Mouse (Mus musculus): Measurements from ENCODE around the gene Dhps.
"Not testable (repeated sequence)": the region's sequence is repeated elsewhere in the genome, so short reads cannot be mapped to it uniquely, and the experiment has no call there.

Dhps gene

DNA sequence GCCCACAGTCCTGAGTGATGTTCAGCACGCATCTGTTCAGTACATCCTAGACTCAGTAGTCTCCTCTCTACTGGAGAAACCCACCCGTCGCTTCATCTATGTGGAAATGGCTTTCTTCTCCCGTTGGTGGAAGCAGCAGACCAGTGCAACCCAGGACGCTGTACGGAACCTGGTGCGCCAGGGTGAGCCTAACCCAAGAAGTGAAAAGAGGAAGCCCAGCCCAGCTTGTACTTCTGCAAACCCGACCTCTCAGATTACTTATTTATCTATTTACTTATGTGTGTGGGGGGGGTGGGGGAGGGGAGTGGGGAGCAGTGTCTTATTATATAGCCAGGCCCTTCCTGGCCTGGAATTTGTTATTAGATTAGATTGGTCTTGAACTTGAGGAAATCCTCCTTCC, 13.1 kb downstream of the Dhps start:
- in situ Hi-C loops (cut with MboI; ENCODE audit: unreplicated experiment in 2 of 2) = loop anchor here (10.0 to 25.0 kb wide), 5 partner anchors 210 to 1528 kb away; partner anchors contain the start of genes Abcc12 (in 1 of the 2), Lonp2 (in 1 of the 2), Orc6 (in 1 of the 2) and Vps35 (in 1 of the 2)

DNA sequence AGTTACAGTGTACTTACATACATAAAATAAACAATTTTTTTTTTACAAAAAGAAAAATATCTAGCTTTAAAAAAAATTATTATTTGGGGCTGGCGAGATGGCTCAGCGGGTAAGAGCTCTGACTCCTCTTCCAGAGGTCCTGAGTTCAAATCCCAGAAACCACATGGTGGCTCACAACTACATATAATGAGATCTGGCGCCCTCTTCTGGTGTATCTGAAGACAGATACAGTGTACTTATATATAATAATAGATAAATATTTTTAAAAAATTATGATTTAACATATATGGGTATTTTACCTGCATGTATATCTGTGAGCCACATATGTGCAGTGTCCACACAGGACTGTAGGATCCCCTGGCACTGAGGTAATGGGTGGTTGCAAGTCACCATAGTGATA, 14.7 kb downstream of the Dhps start:
- in situ Hi-C loops (cut with MboI; ENCODE audit: unreplicated experiment in 2 of 2) = loop anchor here (10.0 to 25.0 kb wide), 5 partner anchors 209 to 1526 kb away; partner anchors contain the start of genes Abcc12 (in 1 of the 2), Lonp2 (in 1 of the 2), Orc6 (in 1 of the 2) and Vps35 (in 1 of the 2)

DNA sequence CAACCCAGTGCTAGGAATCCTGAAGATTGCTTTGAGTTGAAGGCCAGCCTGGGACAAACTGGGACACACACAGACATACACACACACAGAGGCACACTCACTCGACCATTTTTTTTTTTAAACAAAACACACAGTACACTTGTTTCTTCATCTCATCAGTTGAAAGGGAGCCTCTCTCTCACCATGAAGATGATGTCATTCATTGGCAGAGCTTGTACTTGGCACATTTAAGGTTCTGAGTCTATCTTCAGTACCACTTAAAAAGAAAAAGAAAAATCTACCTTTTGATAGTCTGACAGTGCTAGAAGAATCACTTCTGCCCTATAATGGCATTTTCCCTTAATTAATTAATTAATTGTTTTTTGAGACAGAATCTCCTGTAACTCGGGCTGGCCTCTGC, 17.2 kb downstream of the Dhps start:
- in situ Hi-C loops (cut with MboI; ENCODE audit: unreplicated experiment in 2 of 2) = loop anchor here (10.0 to 25.0 kb wide), 5 partner anchors 206 to 1524 kb away; partner anchors contain the start of genes Abcc12 (in 1 of the 2), Lonp2 (in 1 of the 2), Orc6 (in 1 of the 2) and Vps35 (in 1 of the 2)

DNA sequence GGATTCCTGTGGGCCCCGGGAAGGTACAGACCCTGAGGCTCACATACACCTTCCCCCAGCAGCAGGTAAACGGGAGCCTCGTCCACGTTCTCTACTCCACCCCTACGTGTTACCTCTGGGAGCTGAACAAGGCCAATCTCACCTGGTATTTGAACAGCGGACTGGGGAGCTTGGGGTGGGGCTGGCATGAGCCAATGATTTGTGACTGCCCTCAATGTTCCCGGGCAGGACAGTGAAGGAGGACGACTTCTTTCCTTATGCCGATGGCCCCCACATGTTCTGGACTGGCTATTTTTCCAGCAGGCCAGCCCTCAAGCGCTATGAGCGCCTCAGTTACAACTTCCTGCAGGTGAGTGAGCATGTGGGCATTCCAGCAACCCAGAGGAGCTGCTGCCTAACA, 19.3 kb downstream of the Dhps start:
- in situ Hi-C loops (cut with MboI; ENCODE audit: unreplicated experiment in 2 of 2) = loop anchor here (25.0 kb wide), 4 partner anchors 321 to 1521 kb away; partner anchors contain the start of genes Abcc12 (in 1 of the 2) and Lonp2 (in 1 of the 2)

DNA sequence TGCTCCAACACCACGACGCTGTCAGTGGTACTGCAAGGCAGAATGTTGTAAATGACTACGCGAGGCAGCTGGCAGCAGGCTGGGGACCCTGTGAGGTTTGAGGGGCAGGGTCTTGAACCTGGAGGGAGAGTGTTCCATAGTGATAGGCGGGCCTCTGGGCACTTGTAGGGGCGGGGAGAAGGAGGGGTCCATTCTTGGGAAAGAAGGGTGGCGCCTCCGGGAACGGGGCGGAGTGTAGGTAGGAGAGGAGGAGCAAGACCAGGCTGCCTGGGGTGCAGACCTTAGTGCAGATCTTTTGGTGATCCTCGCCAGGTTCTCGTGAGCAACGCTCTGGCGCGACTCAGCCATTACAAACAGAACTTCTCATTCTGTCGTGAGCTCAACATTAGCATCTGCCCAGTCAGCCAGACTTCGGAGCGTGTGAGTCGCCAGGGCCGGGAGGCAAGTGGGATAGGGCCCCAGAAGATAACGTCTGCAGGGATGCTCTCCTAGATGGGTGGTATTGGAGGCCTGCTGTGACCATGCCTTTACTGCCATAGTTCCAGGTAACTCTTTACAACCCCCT, 20.1 kb downstream of the Dhps start:
- in situ Hi-C loops (cut with MboI; ENCODE audit: unreplicated experiment in 2 of 2) = loop anchor here (25.0 kb wide), 4 partner anchors 321 to 1521 kb away; partner anchors contain the start of genes Abcc12 (in 1 of the 2) and Lonp2 (in 1 of the 2)

DNA sequence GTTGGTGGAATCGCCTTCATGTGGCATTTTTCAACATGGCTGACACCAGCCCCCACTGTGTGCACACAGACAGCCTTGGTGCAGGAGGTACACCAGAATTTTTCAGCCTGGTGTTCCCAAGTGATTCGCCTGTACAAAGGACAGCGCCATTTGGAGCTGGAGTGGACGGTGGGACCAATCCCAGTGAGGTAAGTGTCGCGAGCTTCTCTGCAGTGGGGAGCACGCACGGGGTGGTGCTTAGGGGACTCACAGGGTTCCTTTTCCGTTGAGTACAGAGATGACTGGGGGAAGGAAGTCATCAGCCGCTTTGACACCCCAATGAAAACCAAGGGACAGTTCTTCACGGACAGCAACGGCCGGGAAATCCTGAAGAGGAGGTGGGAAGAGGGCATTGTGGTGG, 23.5 kb downstream of the Dhps start:
- in situ Hi-C loops (cut with MboI; ENCODE audit: unreplicated experiment in 2 of 2) = loop anchor here (25.0 kb wide), 4 partner anchors 317 to 1517 kb away; partner anchors contain the start of genes Abcc12 (in 1 of the 2) and Lonp2 (in 1 of the 2)

DNA sequence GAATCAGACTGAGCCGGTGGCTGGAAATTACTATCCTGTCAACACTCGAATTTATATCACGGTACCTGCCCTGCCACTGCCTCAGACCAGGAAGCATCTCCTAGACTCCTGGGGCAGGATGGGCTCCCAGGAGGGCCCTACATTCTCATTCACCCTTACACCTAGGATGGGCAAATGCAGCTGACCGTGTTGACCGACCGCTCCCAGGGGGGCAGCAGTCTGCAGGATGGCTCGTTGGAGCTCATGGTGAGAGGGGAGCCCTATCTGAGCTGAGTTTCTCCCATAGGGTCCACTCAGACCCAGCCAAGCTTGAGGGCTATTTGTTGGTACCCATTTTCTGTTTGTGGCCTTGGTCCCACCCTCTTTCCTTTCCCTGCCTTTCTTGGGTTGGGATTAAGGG, 24.0 kb downstream of the Dhps start:
- in situ Hi-C loops (cut with MboI; ENCODE audit: unreplicated experiment in 2 of 2) = loop anchor here (25.0 kb wide), 4 partner anchors 317 to 1517 kb away; partner anchors contain the start of genes Abcc12 (in 1 of the 2) and Lonp2 (in 1 of the 2)

DNA sequence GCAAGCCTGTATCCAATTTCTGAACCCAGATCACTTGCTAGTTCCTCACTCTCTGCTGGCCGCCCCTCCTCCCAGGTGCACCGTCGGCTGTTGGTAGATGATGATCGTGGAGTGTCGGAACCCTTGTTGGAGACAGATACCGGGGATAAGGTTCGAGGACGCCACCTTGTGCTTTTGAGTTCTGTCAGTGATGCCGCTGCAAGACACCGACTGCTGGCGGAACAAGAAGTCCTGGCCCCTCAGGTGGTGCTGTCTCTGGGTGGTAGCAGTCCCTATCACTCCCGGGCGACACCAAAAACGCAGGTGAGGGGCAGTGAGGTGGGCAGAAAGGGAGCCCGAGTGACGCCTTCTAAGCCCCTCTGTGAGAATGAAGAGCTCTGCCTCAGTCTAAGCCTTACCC, 24.6 kb downstream of the Dhps start:
- in situ Hi-C loops (cut with MboI; ENCODE audit: unreplicated experiment in 2 of 2) = loop anchor here (25.0 kb wide), 4 partner anchors 316 to 1516 kb away; partner anchors contain the start of genes Abcc12 (in 1 of the 2) and Lonp2 (in 1 of the 2)

DNA sequence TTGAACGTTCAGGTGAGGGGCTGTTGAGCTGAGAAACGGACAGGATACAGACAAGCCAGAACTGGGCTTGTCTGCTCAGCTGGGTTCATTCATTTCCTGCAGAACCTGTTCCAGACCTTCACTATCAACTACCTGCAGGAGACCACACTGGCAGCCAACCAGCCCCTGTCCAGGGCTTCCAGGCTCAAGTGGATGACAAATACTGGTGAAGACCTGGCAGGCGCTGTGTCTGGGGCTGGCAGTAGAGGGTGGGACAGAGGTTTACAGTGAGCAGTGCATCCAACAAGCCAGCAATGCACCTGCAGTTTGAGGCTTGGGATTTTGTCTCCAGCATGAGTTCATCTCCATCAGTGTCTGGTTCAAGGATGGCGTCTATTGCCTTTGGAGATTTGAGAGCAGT, 25.3 kb downstream of the Dhps start:
- in situ Hi-C loops (cut with MboI; ENCODE audit: unreplicated experiment in 2 of 2) = loop anchor here (25.0 kb wide), 4 partner anchors 315 to 1515 kb away; partner anchors contain the start of genes Abcc12 (in 1 of the 2) and Lonp2 (in 1 of the 2)

DNA sequence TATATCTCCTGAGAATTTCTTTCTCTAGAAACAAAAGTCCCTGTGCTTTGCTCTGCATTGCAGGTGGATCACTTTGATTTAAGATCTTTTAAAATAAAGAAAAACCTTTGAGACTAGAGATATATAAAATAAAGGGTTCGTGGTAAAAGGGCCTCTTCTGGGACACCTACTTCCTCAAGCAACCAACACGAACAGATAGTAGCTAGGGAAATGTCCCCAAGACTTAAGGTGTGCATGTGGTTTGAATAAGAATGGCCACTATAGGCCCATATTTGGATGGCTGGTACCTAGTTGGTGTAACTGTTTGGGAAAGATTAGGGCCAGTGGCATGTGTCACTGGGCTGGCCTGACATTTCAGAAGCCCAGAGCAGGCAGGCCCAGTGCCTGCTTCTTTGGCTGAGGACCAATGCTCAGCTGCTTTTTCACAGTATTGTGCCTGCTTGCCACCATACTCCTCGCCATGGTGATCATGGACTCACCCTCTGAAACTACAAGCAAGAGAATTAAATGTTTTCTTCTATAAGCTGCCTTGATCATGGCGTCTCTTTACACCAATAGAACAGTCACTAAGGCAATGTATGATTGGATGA, 28.6 kb downstream of the Dhps start:
- in situ Hi-C loops (cut with MboI; ENCODE audit: unreplicated experiment in 2 of 2) = no loop called here

DNA sequence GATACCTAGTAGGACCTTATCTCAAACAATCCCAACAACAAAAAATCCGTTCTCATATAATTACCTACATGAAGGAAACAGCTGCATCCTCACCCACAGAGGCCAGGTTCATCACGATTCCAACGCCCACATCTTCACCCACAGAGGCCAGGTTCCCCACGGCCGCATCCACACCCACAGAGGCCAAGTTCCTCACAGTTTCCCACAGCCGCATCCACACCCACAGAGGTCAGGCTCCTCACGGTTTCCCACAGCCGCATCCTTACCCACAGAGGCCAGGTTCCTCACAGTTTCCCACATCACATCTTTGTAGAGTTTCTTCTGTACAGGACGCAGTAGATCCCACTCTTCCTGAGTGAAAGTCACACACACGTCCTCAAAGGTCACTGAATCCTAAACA, 41.7 kb downstream of the Dhps start:
- in situ Hi-C loops (cut with MboI; ENCODE audit: unreplicated experiment in 2 of 2) = no loop called here

DNA sequence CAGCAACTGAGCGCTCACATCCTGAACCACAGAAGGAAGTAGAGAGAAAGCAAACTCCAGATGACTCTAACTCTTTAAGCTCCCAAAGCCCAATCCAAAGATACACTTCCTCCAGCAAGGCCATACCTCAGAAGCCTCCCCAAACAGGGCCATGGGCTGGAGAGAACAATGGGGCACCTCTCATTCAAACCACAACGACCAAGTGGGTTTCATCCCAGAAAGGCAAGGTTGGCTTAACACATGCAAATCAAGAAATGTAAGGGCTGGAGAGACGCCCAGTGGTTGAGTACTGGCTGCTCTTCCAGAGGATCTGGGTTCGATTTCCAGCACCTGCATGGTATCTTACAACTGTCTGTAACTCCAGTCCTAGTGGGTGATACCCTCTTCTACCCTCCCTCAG, 43.9 kb downstream of the Dhps start:
- in situ Hi-C loops (cut with MboI; ENCODE audit: unreplicated experiment in 2 of 2) = no loop called here

DNA sequence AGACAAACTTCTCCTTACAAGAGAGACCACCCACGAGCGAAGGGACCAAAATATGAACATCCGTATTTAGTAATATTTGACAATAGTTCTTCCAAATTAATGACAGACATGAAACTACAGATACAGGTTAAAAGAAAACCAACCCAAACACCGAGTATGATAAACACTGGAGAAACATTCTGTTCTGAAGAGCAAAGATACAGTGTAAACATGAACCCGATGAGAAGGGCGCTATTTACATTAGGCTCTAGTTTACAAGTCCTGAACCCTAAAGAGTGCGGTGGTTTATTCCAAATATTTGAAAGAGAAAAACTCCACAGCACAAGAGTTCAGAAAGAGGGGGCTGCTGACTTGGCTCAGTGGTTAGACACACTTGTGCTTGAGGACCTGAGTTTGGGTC, 45.4 kb downstream of the Dhps start:
- in situ Hi-C loops (cut with MboI; ENCODE audit: unreplicated experiment in 2 of 2) = no loop called here

DNA sequence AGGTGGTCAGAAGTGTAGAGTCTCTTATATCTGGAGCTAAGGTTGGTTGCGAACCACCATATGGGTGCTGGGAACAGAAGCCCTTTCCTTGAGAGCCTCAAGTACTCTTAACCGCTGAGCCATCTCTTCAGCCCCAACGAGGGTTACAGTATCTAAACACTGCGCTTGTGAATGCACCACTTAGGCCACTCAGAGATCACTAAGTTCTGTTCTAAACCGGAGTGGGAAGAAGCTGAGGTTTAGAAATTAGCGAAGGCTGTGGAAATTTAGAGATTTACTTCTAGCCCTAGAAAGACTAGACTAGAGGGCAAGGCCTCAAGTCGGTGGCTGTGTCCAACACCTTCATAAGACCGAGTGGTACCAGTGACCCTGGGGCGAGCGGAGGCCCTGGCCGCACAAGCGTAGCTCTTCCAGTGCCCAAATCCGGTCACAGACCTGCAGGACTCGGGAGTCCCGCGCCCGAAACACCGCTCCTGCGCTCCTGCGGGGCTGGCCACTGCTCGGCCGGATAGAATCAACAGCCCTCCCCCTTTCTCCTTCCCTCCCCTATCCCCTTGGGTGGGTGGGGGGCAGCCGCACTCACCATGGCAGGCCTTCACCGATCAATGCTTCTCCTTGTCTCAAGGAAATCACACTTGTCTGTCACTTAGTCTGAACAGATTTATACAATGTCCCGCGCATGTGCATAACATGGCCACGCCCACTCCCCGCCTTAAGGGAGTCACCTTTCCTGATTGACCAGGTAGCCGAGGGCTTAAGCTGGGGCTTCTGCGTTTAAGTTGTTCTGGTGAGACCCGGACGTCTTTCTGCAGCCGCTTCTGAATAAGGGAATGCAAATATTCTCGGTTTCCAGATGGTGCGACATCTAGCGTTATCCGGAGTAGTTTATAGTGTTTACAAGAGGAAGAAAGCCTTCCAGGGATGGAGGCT, 47.8 kb downstream of the Dhps start:
- in situ Hi-C loops (cut with MboI; ENCODE audit: unreplicated experiment in 2 of 2) = no loop called here

DNA sequence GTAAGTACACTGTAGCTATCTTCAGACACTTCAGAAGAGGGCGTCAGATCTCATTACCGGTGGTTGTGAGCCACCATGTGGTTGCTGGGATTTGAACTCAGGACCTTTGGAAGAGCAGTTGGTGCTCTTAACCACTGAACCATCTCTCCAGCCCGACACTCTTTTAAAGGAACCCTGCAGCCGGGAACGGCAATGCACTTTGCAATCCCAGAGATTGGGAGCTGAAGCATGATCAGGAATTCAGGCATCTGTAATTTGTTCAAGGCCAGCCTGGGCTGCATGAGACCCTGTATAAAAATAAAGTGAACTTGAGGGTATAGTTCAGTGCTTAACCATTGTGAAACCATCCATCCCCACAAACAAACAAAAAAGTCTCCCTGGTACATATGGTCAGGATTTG, 48.7 kb downstream of the Dhps start:
- in situ Hi-C loops (cut with MboI; ENCODE audit: unreplicated experiment in 2 of 2) = not testable (repeated sequence)

DNA sequence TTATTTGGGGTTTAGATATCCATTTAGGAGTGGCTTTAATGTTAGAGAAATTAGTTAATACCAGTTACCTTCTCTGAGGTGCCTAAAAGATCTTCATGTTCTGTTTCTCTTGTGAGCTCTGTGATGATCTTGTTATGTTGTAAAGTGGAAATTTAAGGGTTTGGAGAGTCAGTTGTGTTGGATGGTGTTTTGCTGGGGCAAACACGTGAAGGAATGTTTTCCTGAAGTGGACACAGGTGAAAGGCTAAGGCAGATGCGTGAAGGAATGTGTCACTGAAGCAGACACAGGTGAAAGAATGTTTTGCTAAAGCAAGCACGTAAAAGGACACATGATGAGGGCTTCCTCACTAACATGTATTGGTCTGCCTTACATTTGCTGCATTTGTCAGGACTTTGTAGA, 51.4 kb downstream of the Dhps start, which contains the start of gene Zfp791:
TSS of gene Zfp791 (minus strand) at position 101 of the 400 bp plus-strand sequence.
- in situ Hi-C loops (cut with MboI; ENCODE audit: unreplicated experiment in 2 of 2) = no loop called here

DNA sequence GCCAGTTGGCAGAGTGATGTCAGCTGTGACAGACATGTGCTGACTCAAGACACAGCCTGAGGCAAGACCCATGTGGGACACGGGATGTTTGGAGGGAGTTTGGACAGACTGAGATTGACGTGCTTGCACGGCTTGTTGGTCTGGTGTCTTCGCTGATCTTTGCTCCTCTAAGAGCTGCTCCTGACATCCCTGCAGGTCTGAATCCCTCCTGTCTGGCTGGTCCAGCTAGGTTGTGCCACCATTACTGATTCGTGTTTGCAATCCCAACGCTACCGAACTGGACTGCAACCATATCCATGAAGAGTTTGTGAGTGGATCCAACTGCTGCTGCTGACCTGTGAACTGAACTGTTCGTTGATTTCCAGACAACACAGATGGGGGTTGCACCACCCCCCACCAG, 52.1 kb downstream of the Dhps start:
- in situ Hi-C loops (cut with MboI; ENCODE audit: unreplicated experiment in 2 of 2) = no loop called here
